Mouse (Mus musculus) stomach, adult 2 months (tissue): Measurements from ENCODE around the gene Olfr294. TPM values are rescaled to one million over a fixed set of nuclear protein-coding genes. Genes with fewer than 3 reads are reported as not detected.

Experiments used
- polyA plus RNA-seq: library from polyadenylated mRNA; depleted of rRNA; stranded (reverse); fragments of >200 nt; gene quantifications from 2 replicates; pipeline ENCODE4 v1.2.3, GENCODE M21; 2012; rRNA removed

The Olfr294 gene
- polyA plus RNA-seq, result not detected in 2 replicates

GRCm38 (mm10) chr7:86616543-86616942 is at the start of gene Olfr294:
Olfr294 (minus strand) TSS chr7:86616643.

GRCm38 (mm10) chr7:86648761-86649160 is 32.3 kb upstream of the Olfr294 start, which contains the start of gene Olfr293:
Olfr293 (plus strand) TSS chr7:86649061.

GRCm38 (mm10) chr7:86583562-86583961 is 32.9 kb downstream of the Olfr294 start, which contains the start of gene Olfr295:
Olfr295 (plus strand) TSS chr7:86583862.

Other genes with a start within 250 kb of the Olfr294 start
- gene Olfr305, start 249.7 kb downstream of the Olfr294 start, polyA plus RNA-seq, result not detected in 2 replicates
- gene Olfr304, start 230.0 kb downstream of the Olfr294 start, polyA plus RNA-seq, result not detected in 2 replicates
- gene Olfr303, start 218.9 kb downstream of the Olfr294 start, polyA plus RNA-seq, result not detected in 2 replicates
- gene Olfr301, start 212.8 kb downstream of the Olfr294 start, polyA plus RNA-seq, result not detected in 2 replicates
- gene Olfr299, start 156.7 kb downstream of the Olfr294 start, polyA plus RNA-seq, result not detected in 2 replicates
- gene Olfr298, start 124.2 kb downstream of the Olfr294 start, polyA plus RNA-seq, result not detected in 2 replicates
- gene Olfr297, start 96.7 kb downstream of the Olfr294 start, polyA plus RNA-seq, result not detected in 2 replicates
- gene Olfr295, start 32.8 kb downstream of the Olfr294 start, polyA plus RNA-seq, result not detected in 2 replicates
- gene Olfr293, start 32.4 kb upstream of the Olfr294 start, polyA plus RNA-seq, result not detected in 2 replicates
- not detected in 2 replicates for gene Olfr292, start 71.7 kb upstream of the Olfr294 start, polyA plus RNA-seq
- gene Folh1, start 159.3 kb upstream of the Olfr294 start, polyA plus RNA-seq, result not detected in 2 replicates
- gene Vmn2r77, start 178.4 kb upstream of the Olfr294 start, polyA plus RNA-seq, result not detected in 2 replicates